Mouse (Mus musculus) intestine, postnatal 0 days (tissue): ENCODE results near the gene Asxl2. TPM values are rescaled to one million over a fixed set of nuclear protein-coding genes. Genes with fewer than 3 reads are reported as not detected.
A peak's percentile ranks its signal among the peaks of the same experiment; 100 is the strongest.

Experiments used
- ATAC-seq: fragments of 200-750 bp; cut with Nextera tagmentation; 2 replicates; pipeline ENCODE4 v1.8.0; 2017; ENCODE audit warnings: mild to moderate bottlenecking, moderate TSS enrichment, moderate library complexity
- H3K27ac ChIP-seq: fragments of 300-500 bp; sonication (generic); 2 replicates; pipeline ENCODE4 v1.5.1; 2014; ENCODE audit warnings: mild to moderate bottlenecking, low read depth, low read length, moderate library complexity
- H3K27me3 ChIP-seq: fragments of 300-500 bp; sonication (generic); replicated peaks from 2 replicates; pipeline ENCODE4 v1.6.1; 2014; ENCODE audit warnings: low read length, mixed read lengths; ENCODE audit not compliant: control insufficient read depth, insufficient read depth
- H3K36me3 ChIP-seq: fragments of 300-500 bp; sonication (generic); 2 replicates; pipeline ENCODE4 v1.6.1; 2014; ENCODE audit warnings: mild to moderate bottlenecking, moderate library complexity; ENCODE audit not compliant: control insufficient read depth, insufficient read depth
- H3K4me1 ChIP-seq: fragments of 300-500 bp; sonication (generic); replicated peaks from 2 replicates; pipeline ENCODE4 v1.6.1; 2014; ENCODE audit warnings: antibody characterized with exemption, low read length, mixed read lengths; ENCODE audit not compliant: control insufficient read depth, insufficient read depth
- H3K4me2 ChIP-seq: fragments of 300-500 bp; sonication (generic); replicated peaks from 2 replicates; pipeline ENCODE4 v1.6.1; 2014; ENCODE audit warnings: low read depth, mild to moderate bottlenecking, moderate library complexity
- H3K4me3 ChIP-seq: fragments of 300-500 bp; sonication (generic); 2 replicates; pipeline ENCODE4 v1.5.1; 2014; ENCODE audit warnings: low read depth, low read length
- H3K9ac ChIP-seq: fragments of 300-500 bp; sonication (generic); 2 replicates; pipeline ENCODE4 v1.6.1; 2014; ENCODE audit warnings: mild to moderate bottlenecking, low read depth, low read length
- H3K9me3 ChIP-seq: fragments of 300-500 bp; sonication (generic); 2 replicates; pipeline ENCODE4 v1.6.1; 2016; ENCODE audit warnings: mixed run types; ENCODE audit not compliant: control insufficient read depth
- CTCF ChIP-seq: sonication (generic); IDR thresholded peaks from 2 replicates; pipeline ENCODE4 v1.5.1; 2016; ENCODE audit warnings: low read depth, mild to moderate bottlenecking, control low read depth, antibody characterized with exemption, moderate library complexity
- WGBS: fragments of 180-500 bp; shearing (Covaris S2); extraction: QIAGEN DNeasy Blood & Tissue Kit; methylation state at CpG from one replicate; pipeline ENCODE4 v1.1.7; 2014; 5-methylcytosine and 5-hydroxymethylcytosine counted together
- polyA plus RNA-seq: library from polyadenylated mRNA; unstranded; fragments of >200 nt; fragmentation: Nextera tagmentation; extraction: Ambion mirVana; gene quantifications from 2 replicates; pipeline ENCODE4 v1.2.1, GENCODE M21; 2015

Gene Asxl2
- polyA plus RNA-seq, 1 experiment from 2014 or later = 8.3 TPM

DNA sequence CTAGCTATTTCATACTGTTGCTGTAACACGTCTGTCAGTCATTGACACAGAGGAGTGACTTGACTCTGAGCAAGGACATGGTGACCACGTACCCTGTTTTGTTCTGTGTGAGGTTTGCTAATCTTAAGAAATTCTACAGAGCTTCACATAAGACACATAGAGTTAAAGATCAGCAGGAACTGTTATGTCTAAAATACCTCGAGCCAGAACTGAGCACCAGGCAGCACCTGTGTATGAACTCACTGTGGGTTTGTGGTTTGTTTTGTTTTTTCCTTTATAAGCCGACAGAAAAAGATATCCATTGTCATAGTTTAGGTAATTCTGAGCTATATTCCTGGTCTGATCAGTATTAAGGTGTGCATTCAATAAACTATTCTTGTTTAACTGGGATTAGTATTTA is 120.8 kb downstream of the Asxl2 start:
- Histone ChIP-seq H3K9ac (no peak overlapping the region), H3K4me3 (no peak overlapping the region), H3K4me1 (no peaks in the 10 kb centered on the region), H3K36me3 (no peaks in the 10 kb centered on the region), H3K4me2 (no peak overlapping the region), H3K9me3 (no peaks in the 10 kb centered on the region), H3K27ac (no peak overlapping the region), H3K27me3 (no peaks in the 10 kb centered on the region)
- ATAC-seq = no peak
- no peak for TF ChIP-seq CTCF
- WGBS = 70% methylated on average over 4 of the region's 4 CpGs

DNA sequence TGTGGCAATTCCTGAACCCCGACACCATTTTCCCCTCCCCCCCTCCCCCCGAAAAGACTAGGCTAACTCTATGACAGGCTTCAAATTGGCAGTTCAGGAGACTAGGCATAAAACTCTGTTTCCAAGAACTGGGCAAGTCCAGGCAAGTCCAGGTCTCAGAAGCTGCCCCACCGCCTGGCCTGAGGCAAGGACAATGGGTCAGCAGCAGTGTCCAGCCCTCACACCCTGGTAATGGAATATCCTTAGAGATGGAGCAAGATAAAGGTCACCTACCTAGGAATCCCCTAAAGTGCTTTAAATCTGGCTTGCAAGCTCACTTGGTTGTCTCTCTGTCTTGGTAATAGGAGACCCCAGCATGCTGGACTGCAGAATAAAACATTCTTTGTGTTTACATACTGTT is 121.3 kb downstream of the Asxl2 start:
- no peak overlapping the region for H3K9ac ChIP-seq
- no peaks in the 10 kb centered on the region for H3K36me3 ChIP-seq
- H3K9me3 ChIP-seq = no peaks in the 10 kb centered on the region
- WGBS = 56% methylated on average over 3 of the region's 3 CpGs
- no peak overlapping the region for H3K27ac ChIP-seq
- no peaks in the 10 kb centered on the region for H3K4me1 ChIP-seq
- TF ChIP-seq CTCF = no peak
- no peak overlapping the region for H3K4me3 ChIP-seq
- no peaks in the 10 kb centered on the region for H3K27me3 ChIP-seq
- H3K4me2 ChIP-seq = no peak overlapping the region
- ATAC-seq = no peak

DNA sequence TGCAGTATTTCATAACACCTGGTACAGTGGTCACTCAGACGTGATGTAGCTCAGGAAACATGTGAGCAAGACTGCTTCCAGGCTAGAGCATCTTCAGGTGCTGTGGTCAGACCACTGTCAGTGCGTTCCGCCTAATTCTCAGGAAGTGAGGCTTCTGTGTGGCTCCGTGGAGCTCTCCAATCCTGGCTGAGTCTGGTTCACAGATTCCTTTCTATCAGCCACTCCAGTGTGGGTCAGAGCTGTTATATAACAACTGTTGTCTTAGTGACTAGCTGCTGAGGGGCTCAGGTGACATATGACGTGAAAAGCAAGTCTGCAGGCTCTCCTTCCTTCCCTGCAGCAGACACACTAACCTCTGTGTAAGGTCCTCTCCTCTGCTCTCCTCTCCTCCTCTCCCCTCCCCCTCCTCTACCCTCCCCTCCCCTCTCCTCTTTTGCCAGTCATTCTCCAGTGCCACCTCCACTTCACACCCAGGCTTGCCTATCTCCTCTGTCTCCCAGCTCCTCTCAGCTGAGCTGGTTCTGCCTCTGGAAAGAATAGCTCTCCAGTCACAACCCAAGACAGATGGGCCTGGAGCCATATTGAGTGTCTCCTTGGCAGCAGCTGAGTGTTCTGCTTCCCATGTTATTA is 122.0 kb downstream of the Asxl2 start:
- no peak for TF ChIP-seq CTCF
- no peak overlapping the region for H3K9ac ChIP-seq
- H3K27ac ChIP-seq = no peak overlapping the region
- no peaks in the 10 kb centered on the region for H3K9me3 ChIP-seq
- H3K4me3 ChIP-seq = no peak overlapping the region
- no peaks in the 10 kb centered on the region for H3K36me3 ChIP-seq
- ATAC-seq = no peak
- WGBS = 49% methylated on average over 5 of the region's 5 CpGs
- H3K4me2 ChIP-seq = no peak overlapping the region
- no peaks in the 10 kb centered on the region for H3K4me1 ChIP-seq
- H3K27me3 ChIP-seq = no peaks in the 10 kb centered on the region

DNA sequence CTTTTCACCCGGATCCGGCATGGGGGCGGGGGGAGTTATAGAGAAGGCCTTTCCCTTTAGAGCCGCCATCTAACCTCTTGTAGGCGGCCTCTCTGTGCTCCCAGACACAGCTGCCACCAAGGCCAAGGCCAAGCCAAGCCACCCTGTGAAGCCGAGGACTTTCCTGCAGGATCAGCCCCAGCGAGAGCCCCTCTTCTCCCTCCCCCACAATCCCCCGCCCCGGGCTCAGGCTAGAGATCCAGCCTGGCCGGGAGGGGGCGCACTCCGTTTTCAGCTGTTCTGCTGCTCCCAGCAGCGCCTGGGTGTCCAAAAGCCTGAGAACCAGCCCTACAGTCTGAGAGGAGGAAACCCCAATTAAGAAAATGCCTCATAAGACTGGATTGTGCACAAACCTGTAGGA is 123.6 kb downstream of the Asxl2 start:
- H3K4me2 ChIP-seq = 0 out of 2 replicates have a peak overlapping the region, but pooled peaks have one; percentile 21
- no peak overlapping the region for H3K27ac ChIP-seq
- H3K27me3 ChIP-seq = no peaks in the 10 kb centered on the region
- ATAC-seq = no peak
- TF ChIP-seq CTCF = peak; percentile 51
- no peak overlapping the region for H3K9ac ChIP-seq
- H3K4me1 ChIP-seq = no peaks in the 10 kb centered on the region
- no peak overlapping the region for H3K4me3 ChIP-seq
- no peaks in the 10 kb centered on the region for H3K36me3 ChIP-seq
- WGBS = 17% methylated on average over 13 of the region's 13 CpGs
- no peaks in the 10 kb centered on the region for H3K9me3 ChIP-seq

Other genes starting within 250 kb of the Asxl2 start
- gene Rab10, start 116.9 kb upstream of the Asxl2 start, polyA plus RNA-seq = 47.0 and 50.1 TPM in 2 replicates
- 2.3 and 2.4 TPM in 2 replicates for gene Kif3c, start 61.7 kb upstream of the Asxl2 start, polyA plus RNA-seq
- 9.4 and 9.8 TPM in 2 replicates for gene Dtnb, start 145.5 kb downstream of the Asxl2 start, polyA plus RNA-seq